Mouse (Mus musculus) small intestine, adult 2 months (tissue): ENCODE results near the gene Rdh5. TPM values are rescaled to one million over a fixed set of nuclear protein-coding genes. Genes with fewer than 3 reads are reported as not detected.

ENCODE experiments used
- H3K27ac ChIP-seq: fragments of 200-500 bp; 2 replicates; pipeline ENCODE4 v1.5.1; 2012; ENCODE audit warnings: low read depth, low read length, control low read depth, inconsistent platforms; ENCODE audit not compliant: insufficient read depth
- H3K27me3 ChIP-seq: fragments of 200-500 bp; 2 replicates; pipeline ENCODE4 v1.6.1; 2012; ENCODE audit warnings: mild to moderate bottlenecking, moderate library complexity, low read length, inconsistent platforms; ENCODE audit not compliant: control insufficient read depth, insufficient read depth
- H3K36me3 ChIP-seq: fragments of 200-500 bp; 2 replicates; pipeline ENCODE4 v1.6.1; 2012; ENCODE audit warnings: mild to moderate bottlenecking, low read length, control low read depth, inconsistent platforms; ENCODE audit not compliant: control insufficient read depth, insufficient read depth
- H3K4me1 ChIP-seq: fragments of 200-500 bp; 2 replicates; pipeline ENCODE4 v1.6.1; 2012; ENCODE audit warnings: low read length, inconsistent platforms, mixed read lengths; ENCODE audit not compliant: control insufficient read depth, insufficient read depth, insufficient read length
- H3K4me3 ChIP-seq: fragments of 200-500 bp; 2 replicates; pipeline ENCODE4 v1.5.1; 2012; ENCODE audit warnings: low read depth, mild to moderate bottlenecking, control low read depth, inconsistent platforms, low read length, moderate library complexity
- CTCF ChIP-seq: fragments of 200-500 bp; IDR thresholded peaks from 2 replicates; pipeline ENCODE4 v1.5.1; 2012; ENCODE audit warnings: low read depth, mild to moderate bottlenecking, control low read depth, inconsistent platforms, low read length, moderate library complexity, mixed read lengths; ENCODE audit not compliant: insufficient replicate concordance, insufficient read length; ENCODE audit errors: extremely low read depth
- POLR2A ChIP-seq: fragments of 200-500 bp; IDR thresholded peaks from 2 replicates; pipeline ENCODE4 v1.6.1; 2012; ENCODE audit warnings: low read depth, mild to moderate bottlenecking, control low read depth, inconsistent platforms, low read length, moderate library complexity
- WGBS: fragments of 180-500 bp; shearing (Covaris S2); methylation state at CpG from one replicate; pipeline ENCODE4 v1.1.7; 2018; 5-methylcytosine and 5-hydroxymethylcytosine counted together
- polyA plus RNA-seq: library from polyadenylated mRNA; depleted of rRNA; stranded (reverse); fragments of >200 nt; gene quantifications from 2 replicates; pipeline ENCODE4 v1.2.3, GENCODE M21; 2012

The Rdh5 gene
- polyA plus RNA-seq, 1 experiment = 30.3 TPM

GRCm38 (mm10) chr10:128904812-128905211, 17.9 kb downstream of the Rdh5 start:
- H3K4me3 ChIP-seq = no peak overlapping the region
- no peak for TF ChIP-seq POLR2A
- no peak for TF ChIP-seq CTCF
- H3K27ac ChIP-seq = no peak overlapping the region
- H3K36me3 ChIP-seq = no peaks in the 10 kb centered on the region
- H3K27me3 ChIP-seq = no peaks in the 10 kb centered on the region; the same call in 1 of the 2 replicates
- WGBS = 48% methylated on average over 5 of the region's 5 CpGs
- H3K4me1 ChIP-seq = peaks cover 7% of the 10 kb centered on the region; the same call in 1 of the 2 replicates

GRCm38 (mm10) chr10:128902409-128902988, 20.2 kb downstream of the Rdh5 start:
- H3K4me1 ChIP-seq = peaks cover 4% of the 10 kb centered on the region; the same call in 1 of the 2 replicates
- no peaks in the 10 kb centered on the region for H3K36me3 ChIP-seq
- TF ChIP-seq CTCF (no peak), POLR2A (no peak)
- H3K27me3 ChIP-seq = no peaks in the 10 kb centered on the region
- no peak overlapping the region for H3K4me3 ChIP-seq
- WGBS = 84% methylated on average over 3 of the region's 3 CpGs
- H3K27ac ChIP-seq = no peak overlapping the region

- Histone ChIP-seq H3K36me3 (no peaks in the 10 kb centered on the region), H3K4me3 (no peak overlapping the region), H3K27ac (no peak overlapping the region), H3K27me3 (0 out of 2 replicates have a peak, but pooled peaks cover 7% of the 10 kb centered on the region), H3K4me1 (peaks cover 4% of the 10 kb centered on the region; the same call in 1 of the 2 replicates)
- 91% methylated on average over 1 of the region's 1 CpGs for WGBS
- TF ChIP-seq CTCF (no peak), POLR2A (no peak)
Observed at GRCm38 (mm10) chr10:128901409-128901808, 21.3 kb downstream of the Rdh5 start.

GRCm38 (mm10) chr10:128900698-128901097, 22.0 kb downstream of the Rdh5 start, which contains the start of gene Cd63:
TSS of gene Cd63 (plus strand) at chr10:128900989.
- Histone ChIP-seq H3K27ac (no peak within 1 kb of the TSS), H3K4me1 (peaks cover 4% of the 10 kb centered on the region; the same call in 1 of the 2 replicates), H3K4me3 (no peak within 1 kb of the TSS), H3K27me3 (peaks cover 7% of the 10 kb centered on the region; the same call in 1 of the 2 replicates), H3K36me3 (no peaks in the 10 kb centered on the region)
- TF ChIP-seq POLR2A = no peak
- no peak for TF ChIP-seq CTCF
- 65% methylated on average over 3 of the region's 3 CpGs for WGBS

- Histone ChIP-seq H3K4me3 (no peak overlapping the region), H3K4me1 (peaks cover 4% of the 10 kb centered on the region; the same call in 1 of the 2 replicates), H3K36me3 (no peaks in the 10 kb centered on the region), H3K27me3 (peaks cover 7% of the 10 kb centered on the region; the same call in 1 of the 2 replicates), H3K27ac (no peak overlapping the region)
- TF ChIP-seq CTCF = no peak
- no peak for TF ChIP-seq POLR2A
- WGBS = 82% methylated on average over 6 of the region's 6 CpGs
Observed at GRCm38 (mm10) chr10:128899759-128900490, 22.8 kb downstream of the Rdh5 start.

- Histone ChIP-seq H3K4me3 (no peak overlapping the region), H3K27me3 (peaks cover 7% of the 10 kb centered on the region; the same call in 1 of the 2 replicates), H3K36me3 (no peaks in the 10 kb centered on the region), H3K4me1 (no peaks in the 10 kb centered on the region), H3K27ac (no peak overlapping the region)
- TF ChIP-seq CTCF (no peak), POLR2A (no peak)
- 27% methylated on average over 1 of the region's 1 CpGs for WGBS
Observed at GRCm38 (mm10) chr10:128897501-128897900, 25.2 kb downstream of the Rdh5 start.

GRCm38 (mm10) chr10:128896807-128897206, 25.9 kb downstream of the Rdh5 start:
- 31% methylated on average over 1 of the region's 1 CpGs for WGBS

More at GRCm38 (mm10) chr10:128896807-128897206, 25.9 kb downstream of the Rdh5 start:
- TF ChIP-seq CTCF (no peak), POLR2A (no peak)
- no peaks in the 10 kb centered on the region for H3K36me3 ChIP-seq
- H3K4me1 ChIP-seq = no peaks in the 10 kb centered on the region
- H3K27ac ChIP-seq = no peak overlapping the region
- peaks cover 12% of the 10 kb centered on the region for H3K27me3 ChIP-seq
- no peak overlapping the region for H3K4me3 ChIP-seq
